Mouse (Mus musculus) lung, postnatal 0 days (tissue): ENCODE measurements at regions not wholly inside any gene's neighbourhood (a gene's known extent, or its start where the extent isn't known, plus 50 kb on each side); places are given as distances from the start of the nearest gene placed in this dataset.
A peak's percentile ranks its signal among the peaks of the same experiment; 100 is the strongest.

Experiments
- ATAC-seq: fragments of 200-750 bp; cut with Nextera tagmentation; 2 replicates; pipeline ENCODE4 v1.8.0; 2017; ENCODE audit warnings: moderate library complexity
- DNase-seq: peaks from one replicate; pipeline ENCODE4 v3.0.0-alpha.2; 2016; ENCODE audit warnings: low spot score
- H3K27ac ChIP-seq: fragments of 300-500 bp; sonication (generic); 2 replicates; pipeline ENCODE4 v1.5.1; 2014; ENCODE audit warnings: antibody characterized with exemption, mild to moderate bottlenecking, low read length, mixed read lengths
- H3K27me3 ChIP-seq: fragments of 300-500 bp; sonication (generic); replicated peaks from 2 replicates; pipeline ENCODE4 v1.6.1; 2014; ENCODE audit warnings: low read length, mixed read lengths; ENCODE audit not compliant: insufficient read depth
- H3K36me3 ChIP-seq: fragments of 300-500 bp; sonication (generic); 2 replicates; pipeline ENCODE4 v1.6.1; 2014; ENCODE audit warnings: low read length, mixed read lengths; ENCODE audit not compliant: insufficient read depth
- H3K4me1 ChIP-seq: fragments of 300-500 bp; sonication (generic); 2 replicates; pipeline ENCODE4 v1.6.1; 2014; ENCODE audit warnings: antibody characterized with exemption, low read depth, low read length, mixed read lengths; ENCODE audit not compliant: insufficient read depth
- H3K4me2 ChIP-seq: fragments of 300-500 bp; sonication (generic); replicated peaks from 2 replicates; pipeline ENCODE4 v1.6.1; 2014; ENCODE audit warnings: low read depth, mild to moderate bottlenecking, low read length, moderate library complexity, mixed read lengths
- H3K4me3 ChIP-seq: fragments of 300-500 bp; sonication (generic); 2 replicates; pipeline ENCODE4 v1.5.1; 2014; ENCODE audit warnings: low read depth, low read length
- H3K9ac ChIP-seq: fragments of 300-500 bp; sonication (generic); replicated peaks from 2 replicates; pipeline ENCODE4 v1.6.1; 2014; ENCODE audit warnings: low read depth, mild to moderate bottlenecking
- H3K9me3 ChIP-seq: fragments of 300-500 bp; sonication (generic); 2 replicates; pipeline ENCODE4 v1.6.1; 2016; ENCODE audit warnings: low read length, mixed read lengths
- CTCF ChIP-seq: IDR thresholded peaks from 2 replicates; pipeline ENCODE4 v1.5.1; 2016; ENCODE audit warnings: antibody characterized with exemption, mild to moderate bottlenecking
- EP300 ChIP-seq: IDR thresholded peaks from 2 replicates; pipeline ENCODE4 v1.6.1; 2016; ENCODE audit warnings: antibody characterized with exemption, mild to moderate bottlenecking, control low read depth
- WGBS: fragments of 180-500 bp; shearing (Covaris S2); extraction: QIAGEN DNeasy Blood & Tissue Kit; methylation state at CpG from one replicate; pipeline ENCODE4 v1.1.7; 2014; 5-methylcytosine and 5-hydroxymethylcytosine counted together

DNA sequence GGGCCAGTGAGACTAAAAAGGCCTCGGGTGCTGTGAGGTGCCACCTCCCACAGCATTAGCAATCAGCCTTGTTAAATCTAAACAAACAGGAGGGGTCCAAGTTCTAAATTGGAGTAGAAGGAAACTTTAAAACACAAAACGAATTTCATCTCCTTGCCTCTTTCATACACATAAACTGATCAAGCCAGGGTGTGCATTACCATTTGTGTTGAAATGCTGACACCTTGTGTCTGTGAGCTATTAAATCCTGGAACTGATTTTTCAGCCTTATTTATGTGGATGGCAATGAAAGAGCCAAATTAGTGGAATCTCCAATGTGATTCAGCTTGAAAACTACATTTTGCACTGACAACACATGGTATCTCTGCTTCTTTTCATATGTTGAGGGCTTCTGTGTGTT lies 114.8 kb downstream of the Pcsk1 start:
- 25% methylated on average over 2 of the region's 2 CpGs for WGBS
- no peak for ATAC-seq
- H3K4me3 ChIP-seq = no peak overlapping the region
- no peak overlapping the region for H3K27ac ChIP-seq
- H3K9ac ChIP-seq = no peak overlapping the region
- TF ChIP-seq EP300 (no peak), CTCF (peak; percentile 27; the same call in 1 of the 2 replicates)
- no peaks in the 10 kb centered on the region for H3K36me3 ChIP-seq
- DNase-seq = no peak
- no peaks in the 10 kb centered on the region for H3K27me3 ChIP-seq
- no peak overlapping the region for H3K4me2 ChIP-seq
- H3K9me3 ChIP-seq = no peaks in the 10 kb centered on the region
- H3K4me1 ChIP-seq = no peaks in the 10 kb centered on the region

DNA sequence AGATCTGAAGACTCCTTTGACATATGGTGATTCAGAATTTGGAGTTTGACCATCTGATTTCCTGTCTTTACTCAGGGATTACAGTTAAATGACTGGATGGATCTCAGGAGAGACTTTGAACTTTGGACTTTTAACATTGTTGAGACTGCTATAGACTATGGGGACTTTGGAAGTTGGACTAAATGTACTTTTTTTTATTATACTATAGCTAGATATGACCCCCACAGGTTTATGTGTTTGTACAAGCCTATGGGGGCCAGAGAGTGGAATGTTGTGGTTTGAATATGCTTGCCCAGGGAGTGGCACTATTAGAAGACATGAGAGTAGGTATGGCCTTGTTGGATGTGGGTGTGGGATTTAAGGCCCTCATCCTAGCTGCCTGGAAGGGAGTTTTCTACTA lies 134.3 kb downstream of the Pcsk1 start:
- Histone ChIP-seq H3K9ac (no peak overlapping the region), H3K27ac (no peak overlapping the region), H3K4me1 (no peaks in the 10 kb centered on the region), H3K36me3 (no peaks in the 10 kb centered on the region), H3K4me3 (no peak overlapping the region), H3K27me3 (no peaks in the 10 kb centered on the region), H3K4me2 (no peak overlapping the region), H3K9me3 (no peaks in the 10 kb centered on the region)
- ATAC-seq (no peak), DNase-seq (no peak)
- TF ChIP-seq EP300 (no peak), CTCF (no peak)

DNA sequence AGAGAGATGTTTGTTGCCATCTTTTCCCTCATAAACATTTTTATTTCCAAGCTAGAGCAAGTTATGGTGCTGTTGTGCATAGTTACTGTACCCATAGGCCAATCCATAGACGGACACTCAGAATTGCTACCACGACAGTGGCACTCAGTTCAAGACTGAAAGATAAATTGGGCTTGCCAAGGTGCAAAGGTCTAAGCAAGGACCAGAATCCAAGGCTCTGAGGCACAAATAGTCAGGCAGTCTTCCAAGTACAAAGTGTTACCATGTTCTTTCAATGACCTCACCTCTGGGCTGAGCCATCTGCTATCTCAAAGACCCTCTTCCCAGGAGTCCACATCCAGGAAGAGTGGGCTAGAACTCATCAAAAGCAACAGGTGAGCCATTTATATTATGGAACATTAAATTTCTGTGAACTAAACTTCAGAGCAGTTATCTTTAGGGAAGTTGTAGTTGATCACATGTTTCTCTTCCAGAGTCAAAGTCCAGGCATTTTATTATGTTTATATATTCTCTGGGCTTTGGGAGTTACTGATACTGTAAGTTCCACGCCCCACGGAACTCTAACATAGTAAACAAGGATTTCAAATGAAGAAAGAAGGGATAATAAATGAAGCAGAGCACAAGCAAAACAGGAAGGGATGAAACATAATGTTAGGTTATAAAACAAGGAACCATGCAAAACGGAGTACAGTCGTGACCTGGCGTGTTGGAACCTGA lies 136.1 kb downstream of the Pcsk1 start:
- ATAC-seq (no peak), DNase-seq (no peak)
- WGBS = 82% methylated on average over 7 of the region's 7 CpGs
- no peak for TF ChIP-seq EP300
- no peak for TF ChIP-seq CTCF
- no peaks in the 10 kb centered on the region for H3K9me3 ChIP-seq
- H3K4me1 ChIP-seq = no peaks in the 10 kb centered on the region
- H3K4me2 ChIP-seq = no peak overlapping the region
- H3K27ac ChIP-seq = no peak overlapping the region
- no peak overlapping the region for H3K9ac ChIP-seq
- H3K36me3 ChIP-seq = no peaks in the 10 kb centered on the region
- H3K4me3 ChIP-seq = no peak overlapping the region
- H3K27me3 ChIP-seq = no peaks in the 10 kb centered on the region

DNA sequence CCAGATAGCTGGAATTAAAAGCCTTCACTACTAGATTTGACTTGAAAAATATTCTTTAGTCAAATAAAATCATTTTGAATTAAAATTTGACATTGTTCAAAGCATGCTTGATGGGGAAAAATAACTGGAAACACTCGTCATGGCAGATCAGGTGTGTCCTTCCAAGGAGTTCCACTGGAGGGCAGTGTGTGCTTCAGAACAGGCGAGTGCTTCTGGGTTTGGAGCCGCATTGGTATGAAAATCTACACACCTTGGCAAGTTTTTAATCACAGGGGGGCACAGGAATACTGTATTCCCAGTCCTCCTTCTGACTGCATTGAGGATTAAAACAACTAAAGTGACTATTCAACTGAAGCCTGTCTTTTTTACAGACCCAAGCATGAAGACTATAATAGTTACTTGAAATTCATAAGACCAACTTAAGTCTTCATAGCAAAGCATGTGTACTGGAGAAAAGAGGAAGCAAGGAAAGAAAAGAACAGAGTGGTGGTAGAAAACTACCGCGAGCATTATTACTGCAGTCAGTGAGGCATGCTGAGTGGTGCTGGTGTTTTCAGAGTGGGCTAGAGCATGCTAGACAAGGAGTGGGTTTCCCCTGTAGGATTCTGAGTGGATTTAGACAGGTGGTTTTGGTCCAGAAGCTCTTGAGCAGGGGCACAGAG lies 138.1 kb downstream of the Pcsk1 start:
- Histone ChIP-seq H3K36me3 (no peaks in the 10 kb centered on the region), H3K4me3 (no peak overlapping the region), H3K4me2 (no peak overlapping the region), H3K9me3 (no peaks in the 10 kb centered on the region), H3K27ac (no peak overlapping the region), H3K9ac (no peak overlapping the region), H3K4me1 (no peaks in the 10 kb centered on the region), H3K27me3 (no peaks in the 10 kb centered on the region)
- WGBS = 19% methylated on average over 5 of the region's 5 CpGs
- ATAC-seq (peak; percentile 43; the same call in 1 of the 2 replicates), DNase-seq (peak; percentile 70)
- TF ChIP-seq EP300 (no peak), CTCF (peak; percentile 89)

DNA sequence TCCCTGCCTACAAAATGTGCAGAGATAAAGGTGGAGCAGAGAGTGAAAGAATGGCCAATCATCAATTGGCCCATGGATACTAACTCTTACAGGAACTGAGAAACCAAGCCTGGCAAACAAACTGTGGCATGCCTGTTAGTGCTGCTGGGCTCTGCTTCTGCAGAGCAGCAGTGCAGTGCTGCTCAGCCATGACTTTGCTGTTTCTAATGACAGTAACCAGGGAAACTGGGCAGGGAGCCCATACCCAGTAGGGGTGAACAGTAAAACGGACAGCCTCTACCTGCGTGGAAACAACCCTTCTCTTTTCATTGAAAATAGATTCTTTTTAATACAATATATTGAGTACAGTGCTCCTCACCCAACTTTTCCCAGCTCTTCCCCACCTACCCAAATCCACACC lies 146.8 kb downstream of the Pcsk1 start:
- ATAC-seq = no peak
- TF ChIP-seq CTCF = no peak
- TF ChIP-seq EP300 = no peak
- H3K4me3 ChIP-seq = no peak overlapping the region
- no peaks in the 10 kb centered on the region for H3K27me3 ChIP-seq
- H3K9me3 ChIP-seq = no peaks in the 10 kb centered on the region
- no peak overlapping the region for H3K27ac ChIP-seq
- no peaks in the 10 kb centered on the region for H3K4me1 ChIP-seq
- 52% methylated on average over 2 of the region's 2 CpGs for WGBS
- no peaks in the 10 kb centered on the region for H3K36me3 ChIP-seq
- DNase-seq = no peak
- no peak overlapping the region for H3K9ac ChIP-seq
- no peak overlapping the region for H3K4me2 ChIP-seq
